Mouse (Mus musculus): ENCODE results near the gene Ccer1.

Gene Ccer1

DNA sequence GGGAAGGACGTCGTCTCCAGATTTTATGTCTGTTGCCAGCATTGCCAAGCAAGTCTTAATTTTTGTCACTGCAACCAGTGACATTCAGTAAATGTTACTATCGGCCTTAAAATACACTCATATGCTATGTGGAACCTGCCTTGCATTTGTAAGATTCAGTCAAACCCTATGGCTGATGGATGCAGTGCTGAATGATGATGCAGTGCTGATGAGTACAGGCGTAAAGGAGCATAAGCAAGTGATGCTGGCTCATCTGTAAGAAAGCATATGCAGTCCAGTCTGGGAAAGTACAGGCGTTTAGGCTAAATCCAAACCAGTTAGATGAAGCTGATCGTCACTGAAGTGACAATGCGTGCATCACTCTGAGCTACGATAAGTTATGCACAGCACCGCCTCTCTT lies 29.9 kb downstream of the Ccer1 start:
- in situ Hi-C loops (cut with MboI; ENCODE audit: low pct_unique_long_range_greater_than_20kb in 1 of 2, low sequenced_read_pairs in 2 of 2, unreplicated experiment in 1 of 2): no loop called here

GRCm38 (mm10) chr10:97725929-97726328 lies 33.1 kb downstream of the Ccer1 start:
- in situ Hi-C loops (cut with MboI; ENCODE audit: low pct_unique_long_range_greater_than_20kb in 1 of 2, low sequenced_read_pairs in 2 of 2, unreplicated experiment in 1 of 2): loop anchor here in 1 of 2 experiments (25.0 kb wide), 1 partner anchor 411 kb away; no protein-coding TSS in a partner anchor

DNA sequence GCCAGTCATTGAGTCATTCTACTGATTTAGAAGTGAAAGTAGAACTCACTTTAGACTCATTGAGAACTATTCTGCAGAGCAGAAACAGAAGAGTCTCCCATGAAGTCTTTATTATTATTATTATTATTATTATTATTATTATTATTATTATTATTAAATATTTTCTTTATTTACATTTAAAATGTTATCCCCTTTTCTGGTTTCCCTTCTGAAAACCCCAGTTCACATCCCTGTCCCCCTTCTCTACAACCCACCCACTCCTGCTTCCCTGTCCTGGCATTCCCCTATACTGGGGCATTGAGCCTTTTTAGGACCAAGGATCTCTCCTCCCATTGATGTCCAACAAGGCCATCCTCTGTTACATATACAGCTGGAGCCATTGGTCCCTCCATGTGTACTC lies 33.8 kb downstream of the Ccer1 start, which contains the start of gene C030005K15Rik:
Gene C030005K15Rik, minus strand, starts transcription at position 101 of the 400 bp plus-strand sequence.
- in situ Hi-C loops (cut with MboI; ENCODE audit: low pct_unique_long_range_greater_than_20kb in 1 of 2, low sequenced_read_pairs in 2 of 2, unreplicated experiment in 1 of 2): loop anchor here in 1 of 2 experiments (25.0 kb wide), 1 partner anchor 411 kb away; no protein-coding TSS in a partner anchor

All from mouse embryonic stem cell (cell line).